Mouse (Mus musculus) lung, embryonic 16.5 days (tissue): ENCODE measurements around the gene Tmem30b. TPM values are rescaled to one million over a fixed set of nuclear protein-coding genes. Genes with fewer than 3 reads are reported as not detected.
"Not testable (repeated sequence)": the region's sequence is repeated elsewhere in the genome, so short reads cannot be mapped to it uniquely, and the experiment has no call there.

Source experiments
- ATAC-seq: fragments of 200-750 bp; cut with Nextera tagmentation; 2 replicates; pipeline ENCODE4 v1.8.0; 2017; ENCODE audit warnings: low read depth, mild to moderate bottlenecking, moderate library complexity
- H3K27ac ChIP-seq: fragments of 300-500 bp; sonication (generic); 2 replicates; pipeline ENCODE4 v1.5.1; 2014; ENCODE audit warnings: mild to moderate bottlenecking, control low read depth, low read length
- H3K27me3 ChIP-seq: fragments of 300-500 bp; sonication (generic); 2 replicates; pipeline ENCODE4 v1.6.1; 2014; ENCODE audit warnings: low read depth, low read length, mixed read lengths; ENCODE audit not compliant: control insufficient read depth, insufficient read depth
- H3K36me3 ChIP-seq: fragments of 300-500 bp; sonication (generic); 2 replicates; pipeline ENCODE4 v1.6.1; 2014; ENCODE audit warnings: low read length; ENCODE audit not compliant: control insufficient read depth, insufficient read depth
- H3K4me1 ChIP-seq: fragments of 300-500 bp; sonication (generic); replicated peaks from 2 replicates; pipeline ENCODE4 v1.6.1; 2014; ENCODE audit warnings: low read length, mixed read lengths; ENCODE audit not compliant: control insufficient read depth, insufficient read depth
- H3K4me2 ChIP-seq: fragments of 300-500 bp; sonication (generic); 2 replicates; pipeline ENCODE4 v1.6.1; 2014; ENCODE audit warnings: low read depth, low read length, control low read depth
- H3K4me3 ChIP-seq: fragments of 300-500 bp; sonication (generic); 2 replicates; pipeline ENCODE4 v1.5.1; 2014; ENCODE audit warnings: mild to moderate bottlenecking, low read length, control low read depth
- H3K9ac ChIP-seq: fragments of 300-500 bp; sonication (generic); 2 replicates; pipeline ENCODE4 v1.6.1; 2014; ENCODE audit warnings: low read length, control low read depth
- H3K9me3 ChIP-seq: fragments of 300-500 bp; sonication (generic); 2 replicates; pipeline ENCODE4 v1.6.1; 2016; ENCODE audit warnings: low read length; ENCODE audit not compliant: control insufficient read depth
- WGBS: fragments of 180-500 bp; shearing (Covaris S2); extraction: QIAGEN DNeasy Blood & Tissue Kit; methylation state at CpG from one replicate; pipeline ENCODE4 v1.1.7; 2014; 5-methylcytosine and 5-hydroxymethylcytosine counted together
- polyA plus RNA-seq: library from polyadenylated mRNA; unstranded; fragments of >200 nt; fragmentation: Nextera tagmentation; extraction: Ambion mirVana; gene quantifications from 2 replicates; pipeline ENCODE4 v1.2.1, GENCODE M21; 2015

The Tmem30b gene
- polyA plus RNA-seq, 1 experiment from 2014 or later = 10.1 TPM

DNA sequence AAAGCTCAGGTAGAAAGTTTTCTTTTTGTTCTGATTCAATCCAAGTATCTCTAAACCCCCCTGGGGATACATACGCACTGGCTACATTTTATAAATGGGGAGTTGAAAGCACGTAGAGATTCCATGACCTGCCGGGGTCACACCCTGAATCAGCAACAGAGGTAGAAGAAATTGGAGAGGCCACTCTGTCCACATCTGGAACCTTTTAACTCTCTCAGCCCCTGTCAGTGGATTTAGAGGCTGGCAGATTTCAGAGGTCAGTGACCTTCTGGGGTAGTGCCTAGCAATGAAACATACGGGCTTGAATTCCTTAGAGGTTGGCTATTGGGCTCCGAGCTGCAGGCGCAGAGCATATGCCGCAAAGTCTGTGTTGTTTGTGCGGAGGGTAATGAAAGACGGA is 17.1 kb downstream of the Tmem30b start:
- Histone ChIP-seq H3K4me2 (no peak overlapping the region), H3K27ac (no peak overlapping the region), H3K9ac (no peak overlapping the region), H3K4me1 (0 out of 2 replicates have a peak, but pooled peaks cover 2% of the 10 kb centered on the region), H3K36me3 (no peaks in the 10 kb centered on the region), H3K9me3 (no peaks in the 10 kb centered on the region), H3K4me3 (no peak overlapping the region), H3K27me3 (no peaks in the 10 kb centered on the region; the same call in 1 of the 2 replicates)
- no peak for ATAC-seq
- WGBS = 25% methylated on average over 9 of the region's 9 CpGs

DNA sequence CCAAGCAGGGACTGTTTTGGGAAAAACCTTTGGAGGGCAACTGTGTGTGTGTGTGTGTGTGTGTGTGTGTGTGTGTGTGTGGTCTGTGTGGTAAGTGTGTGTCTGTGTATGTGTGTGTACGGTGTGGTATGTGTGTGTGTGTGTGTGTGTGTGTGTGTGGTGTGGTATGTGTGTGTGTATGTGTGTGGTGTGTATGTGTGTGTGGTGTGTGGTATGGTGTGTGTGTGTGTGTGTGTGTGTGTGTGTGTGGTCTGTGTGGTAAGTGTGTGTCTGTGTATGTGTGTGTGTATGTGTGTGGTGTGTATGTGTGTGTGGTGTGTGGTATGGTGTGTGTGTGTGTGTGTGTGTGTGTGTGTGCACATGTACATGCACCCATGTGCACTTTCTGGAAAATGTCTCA is 18.1 kb downstream of the Tmem30b start:
- WGBS = 93% methylated on average over 1 of the region's 1 CpGs
- not testable (repeated sequence) for ATAC-seq, H3K4me3 ChIP-seq, H3K4me1 ChIP-seq, H3K36me3 ChIP-seq, H3K9ac ChIP-seq, H3K27ac ChIP-seq, H3K4me2 ChIP-seq, H3K27me3 ChIP-seq, H3K9me3 ChIP-seq

- Histone ChIP-seq H3K36me3 (no peaks in the 10 kb centered on the region), H3K4me3 (no peak overlapping the region), H3K9ac (no peak overlapping the region), H3K27me3 (no peaks in the 10 kb centered on the region), H3K4me2 (no peak overlapping the region), H3K9me3 (no peaks in the 10 kb centered on the region), H3K27ac (no peak overlapping the region), H3K4me1 (0 out of 2 replicates have a peak, but pooled peaks cover 2% of the 10 kb centered on the region)
- no peak for ATAC-seq
- WGBS = 52% methylated on average over 8 of the region's 8 CpGs
Observed at GRCm38 (mm10) chr12:73525254-73525885, 20.8 kb downstream of the Tmem30b start.

- H3K27ac ChIP-seq = no peak overlapping the region
- no peak overlapping the region for H3K4me3 ChIP-seq
- H3K36me3 ChIP-seq = no peaks in the 10 kb centered on the region
- H3K4me1 ChIP-seq = no peaks in the 10 kb centered on the region
- no peak overlapping the region for H3K4me2 ChIP-seq
- H3K27me3 ChIP-seq = no peaks in the 10 kb centered on the region
- no peaks in the 10 kb centered on the region for H3K9me3 ChIP-seq
- no peak for ATAC-seq
- no peak overlapping the region for H3K9ac ChIP-seq
- 70% methylated on average over 12 of the region's 12 CpGs for WGBS
Observed at GRCm38 (mm10) chr12:73523066-73523465, 23.1 kb downstream of the Tmem30b start.

DNA sequence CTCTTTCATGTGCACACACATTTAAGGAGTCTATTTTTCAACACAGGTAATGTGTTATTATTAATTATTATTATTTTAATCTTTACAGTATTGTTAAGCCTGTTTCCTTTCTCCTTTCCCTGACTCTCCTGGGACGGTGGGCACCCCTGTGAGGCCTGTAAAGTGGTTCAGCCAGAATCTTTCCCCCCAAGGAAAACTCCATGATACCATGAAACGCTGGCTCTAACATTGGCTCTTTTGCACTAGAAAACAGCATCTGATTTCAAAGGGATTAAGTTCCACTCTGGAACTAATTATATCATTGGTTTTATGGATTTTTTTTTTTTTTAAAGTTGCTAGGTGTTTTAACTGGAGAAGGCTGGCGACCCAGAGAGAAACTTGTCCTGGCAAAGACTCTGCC is 24.2 kb downstream of the Tmem30b start:
- Histone ChIP-seq H3K4me3 (no peak overlapping the region), H3K9me3 (no peaks in the 10 kb centered on the region), H3K27ac (no peak overlapping the region), H3K4me1 (peaks cover 5% of the 10 kb centered on the region; the same call in 1 of the 2 replicates), H3K4me2 (no peak overlapping the region), H3K36me3 (no peaks in the 10 kb centered on the region), H3K9ac (no peak overlapping the region), H3K27me3 (no peaks in the 10 kb centered on the region)
- ATAC-seq = no peak
- WGBS = 74% methylated on average over 3 of the region's 3 CpGs

DNA sequence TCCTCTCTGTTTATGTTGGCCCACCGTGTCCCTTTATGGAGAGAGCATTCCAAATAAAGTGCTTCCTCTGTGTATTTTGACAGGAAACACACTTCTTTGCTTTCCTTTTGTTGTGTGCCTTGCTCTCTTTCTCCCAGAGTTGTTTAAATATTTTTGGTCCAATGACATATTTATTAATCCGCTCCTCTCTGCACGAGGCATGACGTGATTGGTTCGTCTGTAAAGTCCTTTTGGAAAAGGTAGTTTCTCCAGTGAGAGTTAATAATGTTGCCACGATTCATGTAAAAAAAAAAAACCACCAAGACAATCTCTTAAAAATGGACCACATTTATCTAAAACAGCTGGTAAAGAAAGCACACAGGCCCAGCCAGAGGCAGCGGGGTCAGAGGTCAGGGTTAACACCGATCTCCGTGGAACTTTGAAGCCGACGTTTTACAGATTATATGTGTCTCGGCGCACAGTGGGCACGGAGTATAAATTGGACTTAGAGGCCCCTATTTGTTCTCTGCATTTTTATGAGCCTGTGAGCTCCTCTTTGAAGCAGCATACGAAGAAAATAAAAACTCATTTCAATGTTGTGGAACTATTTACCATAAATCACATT is 24.9 kb downstream of the Tmem30b start:
- Histone ChIP-seq H3K27ac (no peak overlapping the region), H3K27me3 (no peaks in the 10 kb centered on the region), H3K4me1 (peaks cover 5% of the 10 kb centered on the region; the same call in 1 of the 2 replicates), H3K4me3 (no peak overlapping the region), H3K9me3 (no peaks in the 10 kb centered on the region), H3K9ac (no peak overlapping the region), H3K36me3 (no peaks in the 10 kb centered on the region), H3K4me2 (no peak overlapping the region)
- 39% methylated on average over 15 of the region's 15 CpGs for WGBS
- no peak for ATAC-seq

GRCm38 (mm10) chr12:73517768-73518167 is 28.4 kb downstream of the Tmem30b start:
- Histone ChIP-seq H3K9ac (no peak overlapping the region), H3K4me2 (peak overlapping the region; percentile 32; the same call in 1 of the 2 replicates), H3K36me3 (no peaks in the 10 kb centered on the region), H3K9me3 (no peaks in the 10 kb centered on the region), H3K27me3 (no peaks in the 10 kb centered on the region), H3K4me3 (no peak overlapping the region), H3K4me1 (peaks cover 5% of the 10 kb centered on the region; the same call in 1 of the 2 replicates), H3K27ac (no peak overlapping the region)
- ATAC-seq = peak; percentile 57; the same call in 1 of the 2 replicates
- 38% methylated on average over 12 of the region's 12 CpGs for WGBS

- Histone ChIP-seq H3K9ac (no peak overlapping the region), H3K4me1 (peaks cover 5% of the 10 kb centered on the region; the same call in 1 of the 2 replicates), H3K36me3 (no peaks in the 10 kb centered on the region), H3K4me3 (no peak overlapping the region), H3K9me3 (no peaks in the 10 kb centered on the region), H3K4me2 (peak overlapping the region; percentile 32), H3K27me3 (no peaks in the 10 kb centered on the region), H3K27ac (no peak overlapping the region)
- peak; percentile 81 for ATAC-seq
- WGBS = 32% methylated on average over 15 of the region's 15 CpGs
Observed at GRCm38 (mm10) chr12:73517022-73517709, 29.0 kb downstream of the Tmem30b start.

GRCm38 (mm10) chr12:73516516-73516915 is 29.7 kb downstream of the Tmem30b start:
- 89% methylated on average over 8 of the region's 8 CpGs for WGBS
- no peak overlapping the region for H3K9ac ChIP-seq
- H3K9me3 ChIP-seq = no peaks in the 10 kb centered on the region
- H3K4me3 ChIP-seq = no peak overlapping the region
- H3K27me3 ChIP-seq = no peaks in the 10 kb centered on the region
- ATAC-seq = no peak
- no peak overlapping the region for H3K4me2 ChIP-seq
- no peak overlapping the region for H3K27ac ChIP-seq
- no peaks in the 10 kb centered on the region for H3K36me3 ChIP-seq
- H3K4me1 ChIP-seq = peaks cover 5% of the 10 kb centered on the region; the same call in 1 of the 2 replicates
